Mouse (Mus musculus) embryonic facial prominence, embryonic 10.5 days (tissue): ENCODE results near the gene Sult1a1. TPM values are rescaled to one million over a fixed set of nuclear protein-coding genes. Genes with fewer than 3 reads are reported as not detected.
"Not testable (repeated sequence)": the region's sequence is repeated elsewhere in the genome, so short reads cannot be mapped to it uniquely, and the experiment has no call there.

Experiments used
- DNase-seq: peaks from one replicate; pipeline ENCODE4 v3.0.0-alpha.2; 2017; ENCODE audit warnings: low spot score
- H3K27ac ChIP-seq: fragments of 300-500 bp; sonication (generic); replicated peaks from 2 replicates; pipeline ENCODE4 v1.5.1; 2016; ENCODE audit warnings: mild to moderate bottlenecking
- H3K27me3 ChIP-seq: fragments of 300-500 bp; sonication (generic); replicated peaks from 2 replicates; pipeline ENCODE4 v1.6.1; 2016; ENCODE audit warnings: low read depth, mild to moderate bottlenecking; ENCODE audit not compliant: poor library complexity, severe bottlenecking
- H3K36me3 ChIP-seq: fragments of 300-500 bp; sonication (generic); replicated peaks from 2 replicates; pipeline ENCODE4 v1.6.1; 2016; ENCODE audit warnings: mild to moderate bottlenecking, moderate library complexity
- H3K4me1 ChIP-seq: fragments of 300-500 bp; sonication (generic); 2 replicates; pipeline ENCODE4 v1.6.1; 2016
- H3K4me3 ChIP-seq: fragments of 300-500 bp; sonication (generic); 2 replicates; pipeline ENCODE4 v1.5.1; 2016; ENCODE audit warnings: mild to moderate bottlenecking, moderate library complexity
- H3K9me3 ChIP-seq: fragments of 300-500 bp; sonication (generic); 2 replicates; pipeline ENCODE4 v1.6.1; 2016; ENCODE audit warnings: mild to moderate bottlenecking
- WGBS: fragments of 180-500 bp; shearing (Covaris S2); methylation state at CpG from one replicate; pipeline ENCODE4 v1.1.7; 2016; 5-methylcytosine and 5-hydroxymethylcytosine counted together
- polyA plus RNA-seq: library from polyadenylated mRNA; unstranded; fragments of >200 nt; fragmentation: Nextera tagmentation; extraction: Ambion mirVana; gene quantifications from 2 replicates; pipeline ENCODE4 v1.2.1, GENCODE M21; 2016

Gene Sult1a1
- polyA plus RNA-seq, 1 experiment from 2014 or later, result 0.32 TPM

- Histone ChIP-seq H3K4me1 (peaks cover 31% of the 10 kb centered on the region), H3K27me3 (no peaks in the 10 kb centered on the region), H3K9me3 (no peaks in the 10 kb centered on the region), H3K36me3 (peaks cover 52% of the 10 kb centered on the region), H3K4me3 (peak within 1 kb of the TSS; percentile 94), H3K27ac (peak within 1 kb of the TSS; percentile 94)
- under 1% methylated on average over 31 of the region's 31 CpGs for WGBS
- peak; percentile 78 for DNase-seq
These were observed 19.0 kb upstream of the Sult1a1 start, which contains the start of gene Bola2 for GRCm38 (mm10) chr7:126695210-126695611. Bola2 (plus strand) TSS chr7:126695401.

GRCm38 (mm10) chr7:126694441-126695051, 18.3 kb upstream of the Sult1a1 start:
- no peaks in the 10 kb centered on the region for H3K27me3 ChIP-seq
- H3K36me3 ChIP-seq, result peaks cover 51% of the 10 kb centered on the region
- no peaks in the 10 kb centered on the region for H3K9me3 ChIP-seq
- no peak for DNase-seq
- WGBS, result 53% methylated on average over 10 of the region's 10 CpGs
- peaks cover 27% of the 10 kb centered on the region for H3K4me1 ChIP-seq
- no peak overlapping the region for H3K27ac ChIP-seq
- peak overlapping the region; percentile 94 for H3K4me3 ChIP-seq

- WGBS, result 92% methylated on average over 7 of the region's 7 CpGs
- no peaks in the 10 kb centered on the region for H3K27me3 ChIP-seq
- peaks cover 27% of the 10 kb centered on the region for H3K4me1 ChIP-seq
- DNase-seq, result no peak
- H3K4me3 ChIP-seq, result peak overlapping the region; percentile 19; the same call in 1 of the 2 replicates
- peaks cover 47% of the 10 kb centered on the region for H3K36me3 ChIP-seq
- no peaks in the 10 kb centered on the region for H3K9me3 ChIP-seq
- no peak overlapping the region for H3K27ac ChIP-seq
These were observed 17.5 kb upstream of the Sult1a1 start for GRCm38 (mm10) chr7:126693781-126694180.

- Histone ChIP-seq H3K9me3 (no peaks in the 10 kb centered on the region), H3K4me3 (peak overlapping the region; percentile 19; the same call in 1 of the 2 replicates), H3K4me1 (peaks cover 27% of the 10 kb centered on the region), H3K27me3 (no peaks in the 10 kb centered on the region), H3K27ac (no peak overlapping the region), H3K36me3 (peaks cover 45% of the 10 kb centered on the region)
- peak; percentile 74 for DNase-seq
- 40% methylated on average over 3 of the region's 3 CpGs for WGBS
These were observed 17.0 kb upstream of the Sult1a1 start for GRCm38 (mm10) chr7:126693256-126693655.

GRCm38 (mm10) chr7:126692426-126692825, 16.2 kb upstream of the Sult1a1 start:
- 94% methylated on average over 26 of the region's 26 CpGs for WGBS
- Histone ChIP-seq H3K27ac (no peak overlapping the region), H3K9me3 (no peaks in the 10 kb centered on the region), H3K27me3 (no peaks in the 10 kb centered on the region), H3K4me1 (peaks cover 27% of the 10 kb centered on the region), H3K4me3 (no peak overlapping the region), H3K36me3 (peaks cover 39% of the 10 kb centered on the region)
- no peak for DNase-seq

- no peak for DNase-seq
These were observed 15.4 kb upstream of the Sult1a1 start for GRCm38 (mm10) chr7:126691676-126692075.

GRCm38 (mm10) chr7:126690737-126691136, 14.5 kb upstream of the Sult1a1 start:
- 87% methylated on average over 3 of the region's 3 CpGs for WGBS
- Histone ChIP-seq H3K4me3 (no peak overlapping the region), H3K27ac (no peak overlapping the region), H3K36me3 (peaks cover 34% of the 10 kb centered on the region), H3K4me1 (peaks cover 13% of the 10 kb centered on the region), H3K27me3 (no peaks in the 10 kb centered on the region), H3K9me3 (no peaks in the 10 kb centered on the region)
- no peak for DNase-seq

More at GRCm38 (mm10) chr7:126691676-126692075, 15.4 kb upstream of the Sult1a1 start:
- Histone ChIP-seq H3K27ac (no peak overlapping the region), H3K36me3 (peaks cover 34% of the 10 kb centered on the region), H3K27me3 (no peaks in the 10 kb centered on the region), H3K4me1 (peaks cover 19% of the 10 kb centered on the region), H3K4me3 (no peak overlapping the region), H3K9me3 (no peaks in the 10 kb centered on the region)
- 71% methylated on average over 5 of the region's 5 CpGs for WGBS

- Histone ChIP-seq H3K27ac (no peak overlapping the region), H3K4me3 (no peak overlapping the region), H3K4me1 (peaks cover 6% of the 10 kb centered on the region; the same call in 1 of the 2 replicates), H3K36me3 (peaks cover 34% of the 10 kb centered on the region), H3K27me3 (no peaks in the 10 kb centered on the region), H3K9me3 (no peaks in the 10 kb centered on the region)
- no peak for DNase-seq
- 80% methylated on average over 3 of the region's 3 CpGs for WGBS
These were observed 12.8 kb upstream of the Sult1a1 start for GRCm38 (mm10) chr7:126689021-126689420.

- not testable (repeated sequence) for H3K9me3 ChIP-seq, H3K4me3 ChIP-seq, H3K4me1 ChIP-seq, DNase-seq, H3K27ac ChIP-seq, H3K27me3 ChIP-seq
- 88% methylated on average over 4 of the region's 4 CpGs for WGBS
- H3K36me3 ChIP-seq, result peaks cover 34% of the 10 kb centered on the region
These were observed 11.9 kb upstream of the Sult1a1 start for GRCm38 (mm10) chr7:126688156-126688555.

GRCm38 (mm10) chr7:126681221-126681620, 5.0 kb upstream of the Sult1a1 start:
- no peak overlapping the region for H3K4me3 ChIP-seq
- DNase-seq, result no peak
- H3K4me1 ChIP-seq, result no peaks in the 10 kb centered on the region
- peaks cover 27% of the 10 kb centered on the region for H3K36me3 ChIP-seq
- H3K27ac ChIP-seq, result no peak overlapping the region
- no peaks in the 10 kb centered on the region for H3K27me3 ChIP-seq
- 97% methylated on average over 5 of the region's 5 CpGs for WGBS
- no peaks in the 10 kb centered on the region for H3K9me3 ChIP-seq

GRCm38 (mm10) chr7:126679683-126680082, 3.5 kb upstream of the Sult1a1 start:
- H3K4me3 ChIP-seq, result no peak overlapping the region
- peaks cover 40% of the 10 kb centered on the region for H3K36me3 ChIP-seq
- no peaks in the 10 kb centered on the region for H3K4me1 ChIP-seq
- no peaks in the 10 kb centered on the region for H3K9me3 ChIP-seq
- WGBS, result 91% methylated on average over 5 of the region's 5 CpGs
- no peak overlapping the region for H3K27ac ChIP-seq
- no peak for DNase-seq
- H3K27me3 ChIP-seq, result no peaks in the 10 kb centered on the region

- DNase-seq, result no peak
- WGBS, result 83% methylated on average over 8 of the region's 8 CpGs
- no peak overlapping the region for H3K4me3 ChIP-seq
- no peaks in the 10 kb centered on the region for H3K27me3 ChIP-seq
- H3K27ac ChIP-seq, result no peak overlapping the region
- no peaks in the 10 kb centered on the region for H3K9me3 ChIP-seq
- no peaks in the 10 kb centered on the region for H3K4me1 ChIP-seq
- peaks cover 49% of the 10 kb centered on the region for H3K36me3 ChIP-seq
These were observed 2.5 kb upstream of the Sult1a1 start for GRCm38 (mm10) chr7:126678545-126679341.
